Mouse (Mus musculus): ENCODE results near the gene Slc16a12.

DNA sequence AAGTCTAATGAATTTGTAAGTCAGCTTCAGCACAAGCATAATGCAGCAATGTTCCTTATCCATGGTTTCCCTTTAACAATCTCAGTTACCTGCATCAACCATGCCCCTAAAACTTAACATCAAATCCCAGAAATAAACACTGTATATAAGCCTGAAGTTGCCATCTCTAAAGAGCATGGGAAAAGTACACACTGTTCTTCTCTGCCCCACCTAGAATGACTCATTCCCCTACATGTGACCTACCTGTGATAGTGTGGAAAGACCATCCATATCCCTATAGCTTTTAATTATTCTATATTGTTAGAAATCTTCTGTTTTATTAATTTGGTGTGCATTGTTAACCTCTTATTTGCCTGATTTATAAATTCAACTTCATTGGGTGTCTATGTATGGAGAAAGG, 27.0 kb downstream of the Slc16a12 start:
- TF ChIP-seq CTCF (IDR thresholded peaks at IDR 0.05; ENCODE audit: low read depth) (no peak), EP300 (optimal IDR thresholded peaks at IDR 0.05) (no peak)

Measured in stomach, postnatal 0 days (tissue).